Mouse (Mus musculus): ENCODE results near the gene Shisa5. TPM values are rescaled to one million over a fixed set of nuclear protein-coding genes. Genes with fewer than 3 reads are reported as not detected.

Gene Shisa5
- polyA plus RNA-seq, 1 experiment, result 48.3 TPM

- no peaks in the 10 kb centered on the region for H3K27me3 ChIP-seq (ENCODE audit: control insufficient read depth, insufficient read depth, low read length, poor library complexity, severe bottlenecking)
- TF ChIP-seq CTCF (IDR thresholded peaks at IDR 0.05; ENCODE audit: low read depth, low read length) (no peak), EP300 (IDR thresholded peaks at IDR 0.05; ENCODE audit: insufficient read depth, low read depth, low read length) (no peak), POLR2A (IDR thresholded peaks at IDR 0.05; ENCODE audit: insufficient read depth, low read length) (no peak)
- no peaks in the 10 kb centered on the region for H3K36me3 ChIP-seq (ENCODE audit: control insufficient read depth, insufficient read depth, low read length, poor library complexity, severe bottlenecking)
- H3K9ac ChIP-seq (ENCODE audit: low read depth, poor library complexity, severe bottlenecking), result no peak overlapping the region
- no peak overlapping the region for H3K27ac ChIP-seq (ENCODE audit: insufficient read depth, low read length)
- H3K4me3 ChIP-seq (ENCODE audit: low read depth, low read length), result no peak overlapping the region
- no peaks in the 10 kb centered on the region for H3K4me1 ChIP-seq (ENCODE audit: control insufficient read depth, insufficient read depth, low read length)
- no peaks in the 10 kb centered on the region for H3K9me3 ChIP-seq (replicated peaks; ENCODE audit: control insufficient read depth, insufficient read depth, low read length, poor library complexity, severe bottlenecking)
Observed at GRCm38 (mm10) chr9:109007025-109007780, 31.2 kb upstream of the Shisa5 start.

DNA sequence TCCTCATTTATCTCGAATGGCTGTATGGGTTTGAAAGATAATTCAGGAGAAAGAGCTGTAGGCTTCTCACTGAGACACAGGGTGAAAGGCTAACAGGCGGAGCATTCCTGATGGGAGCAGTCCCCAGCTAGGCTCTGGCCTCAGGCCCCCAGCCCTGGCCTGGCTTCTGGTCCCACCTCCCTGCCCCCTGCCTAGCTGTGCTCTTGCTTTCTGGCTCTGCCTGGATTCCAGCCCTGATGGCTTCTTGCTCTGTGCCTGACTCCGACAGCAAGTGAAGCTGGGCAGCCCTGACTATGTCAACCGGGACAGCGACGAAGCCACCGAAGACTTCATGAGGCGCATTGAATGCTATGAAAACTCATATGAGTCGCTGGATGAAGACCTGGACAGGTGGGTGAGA lies 30.3 kb upstream of the Shisa5 start:
- Histone ChIP-seq H3K9ac (ENCODE audit: low read depth, poor library complexity, severe bottlenecking) (no peak overlapping the region), H3K27ac (ENCODE audit: insufficient read depth, low read length) (no peak overlapping the region)

DNA sequence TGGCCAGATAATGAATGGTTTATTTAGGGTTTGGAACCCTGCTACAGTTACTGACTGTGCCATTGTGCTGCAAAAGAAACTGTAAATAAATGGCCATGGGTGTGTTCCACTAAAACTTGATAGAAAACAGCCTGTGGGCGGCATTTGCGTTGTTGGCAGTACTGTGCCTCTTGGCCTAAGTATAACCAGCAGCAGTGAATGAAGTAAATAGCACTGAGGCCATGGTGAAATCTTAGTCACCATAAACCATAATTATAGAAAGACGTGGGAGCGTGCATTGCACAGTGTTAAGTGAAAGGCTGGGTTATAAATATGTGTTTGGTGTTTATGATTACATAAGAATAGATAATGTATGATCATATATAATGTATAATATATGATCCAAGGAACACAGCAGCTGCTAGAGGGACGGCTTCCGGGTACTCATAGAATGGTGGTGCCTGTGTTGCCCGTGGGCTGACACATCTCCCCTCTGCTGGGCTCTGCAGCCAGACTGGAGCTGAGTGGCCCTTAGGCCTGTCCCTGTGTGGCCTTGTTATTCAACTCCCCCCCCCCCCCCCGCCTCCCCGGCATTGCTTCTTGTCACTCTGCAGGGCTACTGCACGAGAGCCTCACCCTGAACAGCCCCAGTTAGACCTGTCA lies 29.2 kb upstream of the Shisa5 start:
- Histone ChIP-seq H3K4me1 (ENCODE audit: control insufficient read depth, insufficient read depth, low read length) (no peaks in the 10 kb centered on the region), H3K27ac (ENCODE audit: insufficient read depth, low read length) (no peak overlapping the region), H3K9me3 (replicated peaks; ENCODE audit: control insufficient read depth, insufficient read depth, low read length, poor library complexity, severe bottlenecking) (no peaks in the 10 kb centered on the region), H3K9ac (ENCODE audit: low read depth, poor library complexity, severe bottlenecking) (no peak overlapping the region), H3K27me3 (ENCODE audit: control insufficient read depth, insufficient read depth, low read length, poor library complexity, severe bottlenecking) (no peaks in the 10 kb centered on the region), H3K4me3 (ENCODE audit: low read depth, low read length) (no peak overlapping the region), H3K36me3 (ENCODE audit: control insufficient read depth, insufficient read depth, low read length, poor library complexity, severe bottlenecking) (no peaks in the 10 kb centered on the region)
- TF ChIP-seq CTCF (IDR thresholded peaks at IDR 0.05; ENCODE audit: low read depth, low read length), result no peak
- no peak for TF ChIP-seq POLR2A (IDR thresholded peaks at IDR 0.05; ENCODE audit: insufficient read depth, low read length)
- TF ChIP-seq EP300 (IDR thresholded peaks at IDR 0.05; ENCODE audit: insufficient read depth, low read depth, low read length), result no peak

More for the DNA sequence above, 30.3 kb upstream of the Shisa5 start:
- Histone ChIP-seq H3K36me3 (ENCODE audit: control insufficient read depth, insufficient read depth, low read length, poor library complexity, severe bottlenecking) (no peaks in the 10 kb centered on the region), H3K27me3 (ENCODE audit: control insufficient read depth, insufficient read depth, low read length, poor library complexity, severe bottlenecking) (no peaks in the 10 kb centered on the region), H3K4me1 (ENCODE audit: control insufficient read depth, insufficient read depth, low read length) (no peaks in the 10 kb centered on the region), H3K9me3 (replicated peaks; ENCODE audit: control insufficient read depth, insufficient read depth, low read length, poor library complexity, severe bottlenecking) (no peaks in the 10 kb centered on the region), H3K4me3 (ENCODE audit: low read depth, low read length) (no peak overlapping the region)
- TF ChIP-seq POLR2A (IDR thresholded peaks at IDR 0.05; ENCODE audit: insufficient read depth, low read length), result no peak
- TF ChIP-seq CTCF (IDR thresholded peaks at IDR 0.05; ENCODE audit: low read depth, low read length), result no peak
- TF ChIP-seq EP300 (IDR thresholded peaks at IDR 0.05; ENCODE audit: insufficient read depth, low read depth, low read length), result no peak

- Histone ChIP-seq H3K27ac (ENCODE audit: insufficient read depth, low read length) (no peak overlapping the region), H3K9ac (ENCODE audit: low read depth, poor library complexity, severe bottlenecking) (no peak overlapping the region), H3K4me1 (ENCODE audit: control insufficient read depth, insufficient read depth, low read length) (no peaks in the 10 kb centered on the region), H3K36me3 (ENCODE audit: control insufficient read depth, insufficient read depth, low read length, poor library complexity, severe bottlenecking) (no peaks in the 10 kb centered on the region), H3K4me3 (ENCODE audit: low read depth, low read length) (no peak overlapping the region), H3K27me3 (ENCODE audit: control insufficient read depth, insufficient read depth, low read length, poor library complexity, severe bottlenecking) (no peaks in the 10 kb centered on the region), H3K9me3 (replicated peaks; ENCODE audit: control insufficient read depth, insufficient read depth, low read length, poor library complexity, severe bottlenecking) (no peaks in the 10 kb centered on the region)
- TF ChIP-seq EP300 (IDR thresholded peaks at IDR 0.05; ENCODE audit: insufficient read depth, low read depth, low read length) (no peak), CTCF (IDR thresholded peaks at IDR 0.05; ENCODE audit: low read depth, low read length) (no peak), POLR2A (IDR thresholded peaks at IDR 0.05; ENCODE audit: insufficient read depth, low read length) (no peak)
Observed at GRCm38 (mm10) chr9:109009636-109010315, 28.6 kb upstream of the Shisa5 start.

DNA sequence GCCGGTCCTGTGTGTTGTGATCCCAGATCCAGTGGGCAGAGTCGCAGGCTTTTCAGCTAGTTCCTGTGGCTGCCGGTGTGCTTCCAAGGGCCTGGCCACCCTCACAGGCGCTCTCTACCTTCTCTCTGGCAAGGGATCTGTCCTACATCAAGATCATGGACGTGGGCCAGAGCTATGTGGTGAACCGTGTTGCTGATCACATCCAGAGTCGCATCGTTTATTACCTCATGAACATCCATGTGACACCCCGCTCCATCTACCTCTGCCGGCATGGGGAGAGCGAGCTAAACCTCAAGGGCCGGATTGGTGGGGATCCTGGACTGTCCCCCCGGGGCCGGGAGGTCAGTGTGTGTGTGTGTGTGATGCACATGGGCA lies 28.1 kb upstream of the Shisa5 start:
- H3K36me3 ChIP-seq (ENCODE audit: control insufficient read depth, insufficient read depth, low read length, poor library complexity, severe bottlenecking), result no peaks in the 10 kb centered on the region
- no peak overlapping the region for H3K27ac ChIP-seq (ENCODE audit: insufficient read depth, low read length)
- H3K4me3 ChIP-seq (ENCODE audit: low read depth, low read length), result no peak overlapping the region
- no peak overlapping the region for H3K9ac ChIP-seq (ENCODE audit: low read depth, poor library complexity, severe bottlenecking)
- no peaks in the 10 kb centered on the region for H3K9me3 ChIP-seq (replicated peaks; ENCODE audit: control insufficient read depth, insufficient read depth, low read length, poor library complexity, severe bottlenecking)
- TF ChIP-seq POLR2A (IDR thresholded peaks at IDR 0.05; ENCODE audit: insufficient read depth, low read length) (no peak), CTCF (IDR thresholded peaks at IDR 0.05; ENCODE audit: low read depth, low read length) (no peak), EP300 (IDR thresholded peaks at IDR 0.05; ENCODE audit: insufficient read depth, low read depth, low read length) (no peak)
- no peaks in the 10 kb centered on the region for H3K27me3 ChIP-seq (ENCODE audit: control insufficient read depth, insufficient read depth, low read length, poor library complexity, severe bottlenecking)
- H3K4me1 ChIP-seq (ENCODE audit: control insufficient read depth, insufficient read depth, low read length), result no peaks in the 10 kb centered on the region

All from ES-Bruce4 (cell line).